ENCODE assay signal across 18 mouse cellular contexts in the genomic region with DNA sequence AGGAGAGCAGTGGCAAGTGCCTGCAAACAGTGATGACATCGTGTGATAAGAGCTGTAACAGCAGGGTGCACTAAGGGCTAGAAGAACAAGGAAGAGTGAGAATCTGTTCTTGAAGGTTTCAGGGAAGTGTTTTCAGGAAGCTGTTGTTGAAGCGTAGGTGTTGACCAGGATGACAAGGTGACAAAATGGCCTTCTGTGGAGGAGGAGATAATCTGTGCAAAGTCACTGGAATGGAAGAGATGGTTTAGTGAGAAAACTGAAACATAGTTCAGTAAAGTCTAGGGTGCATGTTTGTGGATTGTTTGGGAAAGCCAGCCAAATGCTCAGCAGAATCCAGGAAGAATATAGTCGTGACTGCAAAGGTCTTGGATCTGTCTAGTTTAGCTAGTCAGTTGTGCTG.
"Had no signal": no experiment of that assay in that cellular context is flagged by ENCODE, and none has a peak within 500 bp of the region (broad histone marks: within the 10 kb centered on the region; RNA-seq: fewer than 3 reads in every experiment).

No protein-coding gene starts in this region.

- H3K9ac ChIP-seq: kidney, embryonic 15.5 days; liver, embryonic 13.5 days; midbrain, embryonic 12.5 days; midbrain, embryonic 15.5 days; neural tube, embryonic 12.5 days; neural tube, embryonic 15.5 days had no signal

- H3K36me3 ChIP-seq: kidney, embryonic 15.5 days; liver, embryonic 13.5 days had no signal

- H3K4me1 ChIP-seq: kidney, embryonic 15.5 days; liver, embryonic 13.5 days; midbrain, embryonic 12.5 days; midbrain, embryonic 15.5 days; neural tube, embryonic 12.5 days; neural tube, embryonic 15.5 days had no signal

- H3K4me2 ChIP-seq: kidney, embryonic 15.5 days; liver, embryonic 13.5 days; midbrain, embryonic 12.5 days; midbrain, embryonic 15.5 days; neural tube, embryonic 12.5 days; neural tube, embryonic 15.5 days had no signal

- H3K27ac ChIP-seq: kidney, embryonic 15.5 days; liver, embryonic 13.5 days; midbrain, embryonic 12.5 days; midbrain, embryonic 15.5 days; neural tube, embryonic 12.5 days; neural tube, embryonic 15.5 days had no signal

- H3K9me3 ChIP-seq: kidney, embryonic 15.5 days; liver, embryonic 13.5 days; midbrain, embryonic 12.5 days; midbrain, embryonic 15.5 days; neural tube, embryonic 12.5 days; neural tube, embryonic 15.5 days had no signal

- H3K27me3 ChIP-seq: kidney, embryonic 15.5 days; liver, embryonic 13.5 days; midbrain, embryonic 12.5 days; midbrain, embryonic 15.5 days; neural tube, embryonic 12.5 days; neural tube, embryonic 15.5 days had no signal

- DNase-seq: kidney, adult 11 months; kidney, adult 8-10 months; kidney, postnatal 10 days; kidney, postnatal 36 days; layer of hippocampus, postnatal 36 days; liver, embryonic 13.5 days; lung, adult 2 months; lung, postnatal 14 days; lung, postnatal 4 days; right cerebral cortex, postnatal 25 days; thymus, adult 2 months; thymus, postnatal 14 days; thymus, postnatal 4 days had no signal

- ATAC-seq: midbrain, embryonic 15.5 days had no signal

- H3K4me3 ChIP-seq: kidney, embryonic 15.5 days; liver, embryonic 13.5 days; midbrain, embryonic 12.5 days; midbrain, embryonic 15.5 days; neural tube, embryonic 12.5 days; neural tube, embryonic 15.5 days had no signal
